Mouse (Mus musculus): Measurements from ENCODE around the gene Clip2.
"Not testable (repeated sequence)": the region's sequence is repeated elsewhere in the genome, so short reads cannot be mapped to it uniquely, and the experiment has no call there.

Gene Clip2

GRCm38 (mm10) chr5:134457371-134457770 lies 94.9 kb downstream of the Clip2 start:
- no peak for DNase-seq (ENCODE audit: low spot score)

- DNase-seq (ENCODE audit: low spot score) = peak; percentile 83
Observed at GRCm38 (mm10) chr5:134456503-134456962, 95.7 kb downstream of the Clip2 start, which contains the start of gene Gtf2ird1. Gene Gtf2ird1, minus strand, starts transcription at chr5:134456716.

GRCm38 (mm10) chr5:134455914-134456423 lies 96.3 kb downstream of the Clip2 start:
- DNase-seq (ENCODE audit: low spot score) = peak; percentile 85

GRCm38 (mm10) chr5:134455186-134455895 lies 96.9 kb downstream of the Clip2 start:
- peak; percentile 84 for DNase-seq (ENCODE audit: low spot score)

GRCm38 (mm10) chr5:134454421-134454820 lies 97.8 kb downstream of the Clip2 start:
- no peak for DNase-seq (ENCODE audit: low spot score)

GRCm38 (mm10) chr5:134453577-134453976 lies 98.7 kb downstream of the Clip2 start:
- no peak for DNase-seq (ENCODE audit: low spot score)

- not testable (repeated sequence) for DNase-seq (ENCODE audit: low spot score)
Observed at GRCm38 (mm10) chr5:134446755-134447154, 105.5 kb downstream of the Clip2 start.

- DNase-seq (ENCODE audit: low spot score) = peak; percentile 33
Observed at GRCm38 (mm10) chr5:134445895-134446294, 106.3 kb downstream of the Clip2 start.

GRCm38 (mm10) chr5:134445208-134445831 lies 106.9 kb downstream of the Clip2 start:
- DNase-seq (ENCODE audit: low spot score) = no peak

- no peak for DNase-seq (ENCODE audit: low spot score)
Observed at GRCm38 (mm10) chr5:134444473-134444872, 107.8 kb downstream of the Clip2 start.

GRCm38 (mm10) chr5:134442066-134442465 lies 110.2 kb downstream of the Clip2 start:
- DNase-seq (ENCODE audit: low spot score) = no peak

GRCm38 (mm10) chr5:134441105-134441504 lies 111.1 kb downstream of the Clip2 start:
- DNase-seq (ENCODE audit: low spot score) = no peak

GRCm38 (mm10) chr5:134440098-134440497 lies 112.1 kb downstream of the Clip2 start:
- DNase-seq (ENCODE audit: low spot score) = no peak

GRCm38 (mm10) chr5:134439481-134439880 lies 112.8 kb downstream of the Clip2 start:
- no peak for DNase-seq (ENCODE audit: low spot score)
